ENCODE assay signal across 8 mouse cellular contexts in the genomic region with DNA sequence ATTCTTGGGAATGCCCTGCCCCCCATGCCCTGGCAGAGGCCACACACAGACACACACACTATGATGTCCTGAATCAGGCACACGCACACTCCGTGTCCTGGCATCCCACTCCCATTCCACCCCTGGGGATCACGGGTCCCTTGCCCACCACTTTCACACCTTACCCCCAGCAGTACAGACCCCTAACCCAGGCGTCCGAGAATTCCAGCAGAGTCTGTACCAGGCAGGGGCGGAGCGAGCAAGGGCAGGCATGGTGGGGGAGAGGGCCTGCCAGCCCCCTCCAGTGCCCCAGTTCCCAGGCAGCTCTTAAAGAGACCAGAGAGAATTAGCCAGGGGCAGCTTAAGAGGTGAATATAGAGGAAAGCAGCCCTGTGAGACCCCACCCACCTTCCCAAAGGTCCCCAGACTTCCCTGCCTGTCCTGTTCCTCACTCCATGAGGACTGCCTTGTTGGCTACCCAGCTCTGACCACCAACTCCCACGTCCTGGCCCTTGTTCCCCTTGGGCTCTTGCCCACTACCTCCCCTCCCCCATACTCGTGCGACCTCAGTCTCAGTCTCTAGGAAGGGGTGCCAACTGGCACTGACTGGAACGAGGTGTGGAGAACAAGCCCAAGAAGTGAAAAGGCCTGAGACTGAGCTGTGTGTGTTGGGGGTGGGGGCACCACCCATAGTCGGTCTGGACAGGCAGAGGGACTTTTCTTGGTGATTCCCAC. TPM values are rescaled to one million over a fixed set of nuclear protein-coding genes. Genes with fewer than 3 reads are reported as not detected.
DNase-seq lines count a peak whose midpoint lies in the region; ATAC-seq lines count a peak whose summit lies in the region.

TSS of gene Sema4a (minus strand) at position 200 of the 714 bp plus-strand sequence.

- 0 out of 2 replicates have a peak, but pooled peaks cover 16% of the 10 kb centered on the region for H3K27me3 ChIP-seq in kidney, embryonic 16.5 days (ENCODE audit: insufficient read depth, low read length)
- H3K27me3 ChIP-seq in hindbrain, embryonic 15.5 days = no peaks in the 10 kb centered on the region
- peaks cover 54% of the 10 kb centered on the region for H3K27me3 ChIP-seq in liver, embryonic 15.5 days
- no peaks in the 10 kb centered on the region for H3K27me3 ChIP-seq in stomach, embryonic 15.5 days (replicated peaks)
- H3K27me3 ChIP-seq in heart, embryonic 11.5 days (ENCODE audit: control insufficient read depth, insufficient read depth, low read length) = peaks cover 31% of the 10 kb centered on the region

- H3K4me2 ChIP-seq in kidney, embryonic 16.5 days (replicated peaks; ENCODE audit: low read depth, low read length) = no peak within 1 kb of the TSS
- no peak within 1 kb of the TSS for H3K4me2 ChIP-seq in hindbrain, embryonic 15.5 days
- no peak within 1 kb of the TSS for H3K4me2 ChIP-seq in liver, embryonic 15.5 days
- H3K4me2 ChIP-seq in stomach, embryonic 15.5 days = no peak within 1 kb of the TSS
- no peak within 1 kb of the TSS for H3K4me2 ChIP-seq in heart, embryonic 11.5 days

- peaks cover 22% of the 10 kb centered on the region for H3K4me1 ChIP-seq in kidney, embryonic 16.5 days (ENCODE audit: insufficient read depth, low read length)
- peaks cover 30% of the 10 kb centered on the region for H3K4me1 ChIP-seq in hindbrain, embryonic 15.5 days (replicated peaks)
- H3K4me1 ChIP-seq in liver, embryonic 15.5 days (replicated peaks) = peaks cover 18% of the 10 kb centered on the region
- peaks cover 8% of the 10 kb centered on the region; the same call in 1 of the 2 replicates for H3K4me1 ChIP-seq in stomach, embryonic 15.5 days
- H3K4me1 ChIP-seq in heart, embryonic 11.5 days (ENCODE audit: control insufficient read depth, insufficient read depth, low read length) = no peaks in the 10 kb centered on the region

- WGBS in kidney, embryonic 16.5 days = 38% methylated on average over 12 of the region's 12 CpGs
- 35% methylated on average over 12 of the region's 12 CpGs for WGBS in hindbrain, embryonic 15.5 days
- 44% methylated on average over 12 of the region's 12 CpGs for WGBS in liver, embryonic 15.5 days (ENCODE audit: insufficient replicate concordance)
- WGBS in stomach, embryonic 15.5 days = 47% methylated on average over 12 of the region's 12 CpGs
- WGBS in heart, embryonic 11.5 days (ENCODE audit: insufficient replicate concordance) = 40% methylated on average over 12 of the region's 12 CpGs

- no peak within 1 kb of the TSS for H3K4me3 ChIP-seq in kidney, embryonic 16.5 days (ENCODE audit: low read length)
- no peak within 1 kb of the TSS for H3K4me3 ChIP-seq in hindbrain, embryonic 15.5 days
- H3K4me3 ChIP-seq in liver, embryonic 15.5 days (replicated peaks) = no peak within 1 kb of the TSS
- H3K4me3 ChIP-seq in stomach, embryonic 15.5 days (replicated peaks) = no peak within 1 kb of the TSS
- no peak within 1 kb of the TSS for H3K4me3 ChIP-seq in heart, embryonic 11.5 days (ENCODE audit: low read depth, low read length)

- no peak for ATAC-seq in kidney, embryonic 16.5 days (ENCODE audit: low FRiP score, low TSS enrichment)
- peak; percentile 28 for ATAC-seq in hindbrain, embryonic 15.5 days (ENCODE audit: low FRiP score, low read depth)
- ATAC-seq in liver, embryonic 15.5 days (ENCODE audit: insufficient read depth) = no peak
- ATAC-seq in stomach, embryonic 15.5 days (ENCODE audit: insufficient read depth, low FRiP score, low read depth) = no peak
- ATAC-seq in heart, embryonic 11.5 days (replicated peaks; ENCODE audit: insufficient number of reproducible peaks, low FRiP score, low TSS enrichment) = no peak
- ATAC-seq in cerebellum, adult (ENCODE audit: insufficient number of reproducible peaks, low FRiP score, low TSS enrichment) = no peak

- no peaks in the 10 kb centered on the region for H3K36me3 ChIP-seq in kidney, embryonic 16.5 days (ENCODE audit: insufficient read depth, low read length)
- H3K36me3 ChIP-seq in hindbrain, embryonic 15.5 days = no peaks in the 10 kb centered on the region
- no peaks in the 10 kb centered on the region for H3K36me3 ChIP-seq in liver, embryonic 15.5 days (replicated peaks)
- no peaks in the 10 kb centered on the region for H3K36me3 ChIP-seq in stomach, embryonic 15.5 days
- no peaks in the 10 kb centered on the region for H3K36me3 ChIP-seq in heart, embryonic 11.5 days (ENCODE audit: control insufficient read depth, insufficient read depth, low read length)

- H3K9me3 ChIP-seq in kidney, embryonic 16.5 days (ENCODE audit: low read length) = no peaks in the 10 kb centered on the region
- H3K9me3 ChIP-seq in hindbrain, embryonic 15.5 days = no peaks in the 10 kb centered on the region
- H3K9me3 ChIP-seq in liver, embryonic 15.5 days (replicated peaks) = no peaks in the 10 kb centered on the region
- H3K9me3 ChIP-seq in stomach, embryonic 15.5 days = no peaks in the 10 kb centered on the region
- H3K9me3 ChIP-seq in heart, embryonic 11.5 days (replicated peaks; ENCODE audit: control insufficient read depth, low read length) = no peaks in the 10 kb centered on the region

- no peak for DNase-seq in kidney, adult 11 months
- DNase-seq in adrenal gland, postnatal 4 days (ENCODE audit: low spot score in 2 of 2) = no peak

- H3K27ac ChIP-seq in kidney, embryonic 16.5 days (ENCODE audit: low read length) = no peak within 1 kb of the TSS
- H3K27ac ChIP-seq in hindbrain, embryonic 15.5 days (replicated peaks) = no peak within 1 kb of the TSS
- no peak within 1 kb of the TSS for H3K27ac ChIP-seq in liver, embryonic 15.5 days (replicated peaks)
- H3K27ac ChIP-seq in stomach, embryonic 15.5 days = no peak within 1 kb of the TSS
- no peak within 1 kb of the TSS for H3K27ac ChIP-seq in heart, embryonic 11.5 days (ENCODE audit: low read depth, low read length)

- no peak within 1 kb of the TSS for H3K9ac ChIP-seq in kidney, embryonic 16.5 days (replicated peaks; ENCODE audit: low read length)
- H3K9ac ChIP-seq in hindbrain, embryonic 15.5 days = no peak within 1 kb of the TSS
- H3K9ac ChIP-seq in liver, embryonic 15.5 days = no peak within 1 kb of the TSS
- no peak within 1 kb of the TSS for H3K9ac ChIP-seq in stomach, embryonic 15.5 days
- no peak within 1 kb of the TSS for H3K9ac ChIP-seq in heart, embryonic 11.5 days (ENCODE audit: low read depth, low read length)

RNA-seq across cellular contexts. Expression of gene Sema4a, which starts in this region (rescaled TPM):
- polyA plus RNA-seq in kidney, embryonic 16.5 days (2015; fragmentation: Nextera tagmentation; extraction: Ambion mirVana) = 19.6 and 25.3 TPM in 2 replicates
- 10 to 100 TPM; 11.5 to 15.5 TPM for total RNA-seq in adrenal gland, postnatal 4 days (2021)
- polyA plus RNA-seq in hindbrain, embryonic 15.5 days (2015; fragmentation: Nextera tagmentation; extraction: Ambion mirVana) = 30.4 and 30.5 TPM in 2 replicates
- 25.0 and 26.2 TPM in 2 replicates for polyA plus RNA-seq in liver, embryonic 15.5 days (2015; fragmentation: Nextera tagmentation; extraction: Ambion mirVana)
- polyA plus RNA-seq in stomach, embryonic 15.5 days (2015; fragmentation: Nextera tagmentation; extraction: Ambion mirVana) = 22.3 and 25.1 TPM in 2 replicates
- polyA plus RNA-seq in heart, embryonic 11.5 days (2014; fragmentation: Nextera tagmentation; extraction: Ambion mirVana) = 0.80 and 0.92 TPM in 2 replicates

Comparison
In these comparisons a context has a peak if more than half of its experiments do, and no peak if none do; other contexts are left out.
1. RNA of gene Sema4a (polyA plus RNA-seq): 30.4 to 30.5 TPM in hindbrain, embryonic 15.5 days, 25.0 to 26.2 TPM in liver, embryonic 15.5 days, 22.3 to 25.1 TPM in stomach, embryonic 15.5 days and 19.6 to 25.3 TPM in kidney, embryonic 16.5 days; 0.80 to 0.92 TPM in heart, embryonic 11.5 days; every median in the first group is over 10 times any median in the second.